11 mouse cellular contexts compared by ENCODE assay signal in the genomic region with DNA sequence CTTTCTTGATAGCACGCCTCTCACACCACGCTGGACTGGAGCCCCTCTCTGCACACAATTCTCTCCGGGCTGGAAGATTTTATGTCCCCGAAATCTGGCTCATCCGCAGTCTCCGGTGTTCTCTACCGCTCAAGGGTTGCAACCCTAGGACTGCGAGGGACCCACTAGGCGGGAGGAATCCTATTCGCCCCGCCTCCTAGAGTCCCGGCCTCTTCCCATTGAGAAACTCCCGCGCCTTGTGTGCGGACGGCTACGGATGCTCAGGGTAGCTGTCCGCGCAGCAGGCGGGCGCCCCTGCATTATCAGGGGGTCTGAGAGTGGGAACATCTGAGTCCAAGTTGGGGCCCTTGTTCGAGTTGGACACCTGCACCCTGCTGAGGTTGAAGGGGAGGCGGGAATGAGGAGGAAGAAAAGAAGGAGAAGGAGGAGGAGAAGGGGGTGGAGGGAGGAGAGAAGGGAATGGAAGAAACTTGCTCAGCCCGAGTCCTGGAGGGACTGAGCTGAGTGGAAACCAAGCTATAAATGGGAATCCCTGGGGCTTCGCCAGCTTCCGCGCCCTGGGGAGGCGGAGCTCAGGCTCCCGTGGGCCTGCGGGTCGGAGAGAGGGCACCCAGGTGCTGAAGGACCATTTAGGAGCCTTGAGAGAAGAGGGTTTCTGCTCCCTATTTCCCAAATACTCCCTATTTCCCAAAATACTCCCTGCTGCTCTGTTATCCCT. TPM values are rescaled to one million over a fixed set of nuclear protein-coding genes. Genes with fewer than 3 reads are reported as not detected.
DNase-seq lines count a peak whose midpoint lies in the region; ATAC-seq and TF ChIP-seq lines count a peak whose summit lies in the region.
"Had no signal": no experiment of that assay in that cellular context is flagged by ENCODE, and none has a peak within 500 bp of the region (broad histone marks: within the 10 kb centered on the region; RNA-seq: fewer than 3 reads in every experiment).

No protein-coding gene starts in this region.

- no peak for TF ChIP-seq EP300 in heart, postnatal 0 days (IDR thresholded peaks at IDR 0.05; ENCODE audit: low read depth)

- no peak overlapping the region for H3K9ac ChIP-seq in heart, postnatal 0 days (replicated peaks; ENCODE audit: low read depth, low read length)
- peak overlapping the region; percentile 63 for H3K9ac ChIP-seq in hindbrain, embryonic 13.5 days
- H3K9ac ChIP-seq in neural tube, embryonic 13.5 days = peak overlapping the region; percentile 51

- 0 out of 2 replicates have a peak overlapping the region, but pooled peaks have one; percentile 5 for H3K4me2 ChIP-seq in heart, postnatal 0 days (ENCODE audit: low read depth, low read length)
- peak overlapping the region; percentile 57 for H3K4me2 ChIP-seq in hindbrain, embryonic 13.5 days
- peak overlapping the region; percentile 58 for H3K4me2 ChIP-seq in neural tube, embryonic 13.5 days

- no peak overlapping the region for H3K4me3 ChIP-seq in heart, postnatal 0 days (ENCODE audit: low read depth, low read length)
- H3K4me3 ChIP-seq in embryonic facial prominence, embryonic 10.5 days = peak overlapping the region; percentile 38
- peak overlapping the region; percentile 32 for H3K4me3 ChIP-seq in hindbrain, embryonic 13.5 days
- peak overlapping the region; percentile 29 for H3K4me3 ChIP-seq in neural tube, embryonic 13.5 days

- no peak for ATAC-seq in heart, postnatal 0 days (ENCODE audit: insufficient read depth, low read depth)
- ATAC-seq in hindbrain, embryonic 13.5 days (ENCODE audit: low FRiP score) = peak; percentile 28; the same call in 1 of the 2 replicates
- peak; percentile 36 for ATAC-seq in neural tube, embryonic 13.5 days (ENCODE audit: low read depth)

- no peak overlapping the region for H3K27ac ChIP-seq in heart, postnatal 0 days (ENCODE audit: low read depth)
- H3K27ac ChIP-seq in embryonic facial prominence, embryonic 10.5 days (replicated peaks) = no peak overlapping the region
- H3K27ac ChIP-seq in hindbrain, embryonic 13.5 days = 0 out of 2 replicates have a peak overlapping the region, but pooled peaks have one; percentile 35
- H3K27ac ChIP-seq in neural tube, embryonic 13.5 days (replicated peaks) = no peak overlapping the region

- no peak for DNase-seq in heart, postnatal 0 days (ENCODE audit: low spot score)
- DNase-seq in heart, adult 8-10 months (ENCODE audit: low spot score) = no peak
- DNase-seq in embryonic facial prominence, embryonic 10.5 days (ENCODE audit: low spot score) = no peak
- DNase-seq in testis, postnatal 14 days (ENCODE audit: low spot score) = no peak
- no peak for DNase-seq in adrenal gland, postnatal 36 days
- no peak for DNase-seq in ovary, adult 18-20 months (ENCODE audit: low spot score)
- DNase-seq: cerebellum, adult 9-10 months; kidney, adult 2 months; lung, postnatal 10 days had no signal

- no peaks in the 10 kb centered on the region for H3K9me3 ChIP-seq in heart, postnatal 0 days (replicated peaks; ENCODE audit: control insufficient read depth, low read length)
- H3K9me3 ChIP-seq in embryonic facial prominence, embryonic 10.5 days = no peaks in the 10 kb centered on the region
- no peaks in the 10 kb centered on the region for H3K9me3 ChIP-seq in hindbrain, embryonic 13.5 days
- no peaks in the 10 kb centered on the region for H3K9me3 ChIP-seq in neural tube, embryonic 13.5 days

- 2% methylated on average over 31 of the region's 31 CpGs for WGBS in heart, postnatal 0 days
- WGBS in embryonic facial prominence, embryonic 10.5 days = under 1% methylated on average over 31 of the region's 31 CpGs
- under 1% methylated on average over 31 of the region's 31 CpGs for WGBS in hindbrain, embryonic 13.5 days
- 1% methylated on average over 31 of the region's 31 CpGs for WGBS in neural tube, embryonic 13.5 days

- H3K36me3 ChIP-seq in heart, postnatal 0 days (replicated peaks; ENCODE audit: control insufficient read depth, insufficient read depth, low read length) = no peaks in the 10 kb centered on the region
- no peaks in the 10 kb centered on the region for H3K36me3 ChIP-seq in embryonic facial prominence, embryonic 10.5 days (replicated peaks)
- no peaks in the 10 kb centered on the region for H3K36me3 ChIP-seq in hindbrain, embryonic 13.5 days
- H3K36me3 ChIP-seq in neural tube, embryonic 13.5 days = no peaks in the 10 kb centered on the region

- H3K4me1 ChIP-seq in heart, postnatal 0 days (ENCODE audit: control insufficient read depth, insufficient read depth) = no peaks in the 10 kb centered on the region
- H3K4me1 ChIP-seq in embryonic facial prominence, embryonic 10.5 days = peaks cover 26% of the 10 kb centered on the region
- peaks cover 49% of the 10 kb centered on the region for H3K4me1 ChIP-seq in hindbrain, embryonic 13.5 days (replicated peaks)
- peaks cover 41% of the 10 kb centered on the region for H3K4me1 ChIP-seq in neural tube, embryonic 13.5 days (replicated peaks)

- no peak for TF ChIP-seq CTCF in heart, postnatal 0 days (IDR thresholded peaks at IDR 0.05; ENCODE audit: low read depth)

- H3K27me3 ChIP-seq in heart, postnatal 0 days (ENCODE audit: control insufficient read depth, insufficient read depth, low read length) = peaks cover 91% of the 10 kb centered on the region
- peaks cover 100% of the 10 kb centered on the region for H3K27me3 ChIP-seq in embryonic facial prominence, embryonic 10.5 days (replicated peaks; ENCODE audit: low read depth, poor library complexity, severe bottlenecking)
- peaks cover 96% of the 10 kb centered on the region for H3K27me3 ChIP-seq in hindbrain, embryonic 13.5 days
- peaks cover 95% of the 10 kb centered on the region for H3K27me3 ChIP-seq in neural tube, embryonic 13.5 days

RNA-seq across cellular contexts. Expression of a gene that starts 0.4 kb away (rescaled TPM):
- not detected in 2 replicates for total RNA-seq in heart, postnatal 0 days (2014; rRNA removed; ENCODE audit: low replicate concordance)
- 0.15 TPM in 1 of 2 replicates, not detected in the other for polyA plus RNA-seq in heart, postnatal 0 days (2015; fragmentation: Nextera tagmentation; extraction: Ambion mirVana)
- total RNA-seq in heart, adult 8-10 months (2022) = not detected
- polyA plus RNA-seq in embryonic facial prominence, embryonic 10.5 days (2016; fragmentation: Nextera tagmentation; extraction: Ambion mirVana) = 1.3 and 2.2 TPM in 2 replicates
- polyA plus RNA-seq in hindbrain, embryonic 13.5 days (2015; fragmentation: Nextera tagmentation; extraction: Ambion mirVana) = 6.6 and 10.0 TPM in 2 replicates
- 3.3 and 3.9 TPM in 2 replicates for polyA plus RNA-seq in neural tube, embryonic 13.5 days (2015; fragmentation: Nextera tagmentation; extraction: Ambion mirVana)
- total RNA-seq in adrenal gland, postnatal 36 days (2021) = not detected

RNA-seq across cellular contexts. Expression of a gene that starts 1.0 kb away (rescaled TPM):
- total RNA-seq in heart, postnatal 0 days (2014; rRNA removed; ENCODE audit: low replicate concordance) = not detected in 2 replicates
- 0.05 TPM in 1 of 2 replicates, not detected in the other for polyA plus RNA-seq in heart, postnatal 0 days (2015; fragmentation: Nextera tagmentation; extraction: Ambion mirVana)
- total RNA-seq in heart, adult 8-10 months (2022) = not detected
- polyA plus RNA-seq in embryonic facial prominence, embryonic 10.5 days (2016; fragmentation: Nextera tagmentation; extraction: Ambion mirVana) = 0.15 and 0.63 TPM in 2 replicates
- polyA plus RNA-seq in hindbrain, embryonic 13.5 days (2015; fragmentation: Nextera tagmentation; extraction: Ambion mirVana) = 0.94 and 1.8 TPM in 2 replicates
- polyA plus RNA-seq in neural tube, embryonic 13.5 days (2015; fragmentation: Nextera tagmentation; extraction: Ambion mirVana) = 0.77 and 1.0 TPM in 2 replicates
- not detected for total RNA-seq in adrenal gland, postnatal 36 days (2021)

RNA-seq across cellular contexts. Expression of a gene that starts 11.7 kb away (rescaled TPM):
- 3.6 and 11.4 TPM in 2 replicates for total RNA-seq in heart, postnatal 0 days (2014; rRNA removed; ENCODE audit: low replicate concordance)
- polyA plus RNA-seq in heart, postnatal 0 days (2015; fragmentation: Nextera tagmentation; extraction: Ambion mirVana) = 4.2 and 5.2 TPM in 2 replicates
- 1 to 10 TPM; 3.2 to 4.2 (median 3.6) TPM for total RNA-seq in heart, adult 8-10 months (2022)
- polyA plus RNA-seq in embryonic facial prominence, embryonic 10.5 days (2016; fragmentation: Nextera tagmentation; extraction: Ambion mirVana) = 28.6 and 32.3 TPM in 2 replicates
- polyA plus RNA-seq in hindbrain, embryonic 13.5 days (2015; fragmentation: Nextera tagmentation; extraction: Ambion mirVana) = 583 and 599 TPM in 2 replicates
- polyA plus RNA-seq in neural tube, embryonic 13.5 days (2015; fragmentation: Nextera tagmentation; extraction: Ambion mirVana) = 528 and 571 TPM in 2 replicates
- 10 to 100 TPM; 23.5 to 28.6 TPM for total RNA-seq in adrenal gland, postnatal 36 days (2021)

RNA-seq across cellular contexts. Expression of a gene that starts 35.5 kb away (rescaled TPM):
- 0.19 and 5.0 TPM in 2 replicates for total RNA-seq in heart, postnatal 0 days (2014; rRNA removed; ENCODE audit: low replicate concordance)
- 0.38 and 0.44 TPM in 2 replicates for polyA plus RNA-seq in heart, postnatal 0 days (2015; fragmentation: Nextera tagmentation; extraction: Ambion mirVana)
- total RNA-seq in heart, adult 8-10 months (2022) = under 1 TPM in 3 of 4 experiments, not detected in 1; 0.12 to 0.46 (median 0.28) TPM
- 1.1 and 1.8 TPM in 2 replicates for polyA plus RNA-seq in embryonic facial prominence, embryonic 10.5 days (2016; fragmentation: Nextera tagmentation; extraction: Ambion mirVana)
- polyA plus RNA-seq in hindbrain, embryonic 13.5 days (2015; fragmentation: Nextera tagmentation; extraction: Ambion mirVana) = 2.0 TPM in 2 replicates
- 1.9 and 2.8 TPM in 2 replicates for polyA plus RNA-seq in neural tube, embryonic 13.5 days (2015; fragmentation: Nextera tagmentation; extraction: Ambion mirVana)
- total RNA-seq in adrenal gland, postnatal 36 days (2021) = 1 to 10 TPM in 1 of 2 experiments, under 1 TPM in 1; 0.89 to 1.0 TPM

RNA-seq across cellular contexts. Expression of a gene that starts 36.4 kb away (rescaled TPM):
- not detected in 2 replicates for total RNA-seq in heart, postnatal 0 days (2014; rRNA removed; ENCODE audit: low replicate concordance)
- polyA plus RNA-seq in heart, postnatal 0 days (2015; fragmentation: Nextera tagmentation; extraction: Ambion mirVana) = not detected in 2 replicates
- total RNA-seq in heart, adult 8-10 months (2022) = not detected
- polyA plus RNA-seq in embryonic facial prominence, embryonic 10.5 days (2016; fragmentation: Nextera tagmentation; extraction: Ambion mirVana) = 0.28 TPM in 1 of 2 replicates, not detected in the other
- polyA plus RNA-seq in hindbrain, embryonic 13.5 days (2015; fragmentation: Nextera tagmentation; extraction: Ambion mirVana) = not detected in 2 replicates
- not detected in 2 replicates for polyA plus RNA-seq in neural tube, embryonic 13.5 days (2015; fragmentation: Nextera tagmentation; extraction: Ambion mirVana)
- under 1 TPM in 1 of 2 experiments, not detected in 1; 0.53 TPM for total RNA-seq in adrenal gland, postnatal 36 days (2021)

Comparison
In these comparisons a context has a peak if more than half of its experiments do, and no peak if none do; other contexts are left out.
1. H3K4me2 ChIP-seq: peak in every context shown above with its lines; median percentile 58 in neural tube, embryonic 13.5 days; 57 in hindbrain, embryonic 13.5 days; 5 in heart, postnatal 0 days.
2. RNA of a gene that starts 11.7 kb away (polyA plus RNA-seq): 583 to 599 TPM in hindbrain, embryonic 13.5 days and 528 to 571 TPM in neural tube, embryonic 13.5 days; 28.6 to 32.3 TPM in embryonic facial prominence, embryonic 10.5 days and 4.2 to 5.2 TPM in heart, postnatal 0 days; every median in the first group is over 10 times any median in the second.